Mouse (Mus musculus) kidney, embryonic 14.5 days (tissue): ENCODE data around the gene Pabpn1. TPM values are rescaled to one million over a fixed set of nuclear protein-coding genes. Genes with fewer than 3 reads are reported as not detected.

Experiments used
- ATAC-seq: fragments of 200-750 bp; cut with Nextera tagmentation; 2 replicates; pipeline ENCODE4 v1.8.0; 2017; ENCODE audit warnings: moderate number of reproducible peaks, mild to moderate bottlenecking, moderate TSS enrichment, moderate library complexity; ENCODE audit not compliant: low FRiP score, low TSS enrichment
- H3K27ac ChIP-seq: fragments of 300-500 bp; sonication (generic); 2 replicates; pipeline ENCODE4 v1.5.1; 2014; ENCODE audit warnings: low read depth, mild to moderate bottlenecking, low read length, moderate library complexity, mixed read lengths
- H3K27me3 ChIP-seq: fragments of 300-500 bp; sonication (generic); 2 replicates; pipeline ENCODE4 v1.6.1; 2014; ENCODE audit warnings: mild to moderate bottlenecking, low read length; ENCODE audit not compliant: control insufficient read depth, insufficient read depth
- H3K36me3 ChIP-seq: fragments of 300-500 bp; sonication (generic); 2 replicates; pipeline ENCODE4 v1.6.1; 2014; ENCODE audit warnings: low read length, mixed read lengths; ENCODE audit not compliant: control insufficient read depth, insufficient read depth
- H3K4me1 ChIP-seq: fragments of 300-500 bp; sonication (generic); 2 replicates; pipeline ENCODE4 v1.6.1; 2014; ENCODE audit warnings: low read length, mixed read lengths; ENCODE audit not compliant: control insufficient read depth, insufficient read depth
- H3K4me2 ChIP-seq: fragments of 300-500 bp; sonication (generic); replicated peaks from 2 replicates; pipeline ENCODE4 v1.6.1; 2014; ENCODE audit warnings: low read depth, mild to moderate bottlenecking, low read length
- H3K4me3 ChIP-seq: fragments of 300-500 bp; sonication (generic); 2 replicates; pipeline ENCODE4 v1.5.1; 2014; ENCODE audit warnings: mild to moderate bottlenecking, low read length
- H3K9ac ChIP-seq: fragments of 300-500 bp; sonication (generic); 2 replicates; pipeline ENCODE4 v1.6.1; 2014; ENCODE audit warnings: low read depth, mild to moderate bottlenecking, low read length, moderate library complexity
- H3K9me3 ChIP-seq: fragments of 300-500 bp; sonication (generic); 2 replicates; pipeline ENCODE4 v1.6.1; 2016; ENCODE audit warnings: low read length; ENCODE audit not compliant: control insufficient read depth
- WGBS: fragments of 180-500 bp; shearing (Covaris S2); extraction: QIAGEN DNeasy Blood & Tissue Kit; methylation state at CpG from one replicate; pipeline ENCODE4 v1.1.7; 2014; 5-methylcytosine and 5-hydroxymethylcytosine counted together
- polyA plus RNA-seq: library from polyadenylated mRNA; unstranded; fragments of >200 nt; fragmentation: Nextera tagmentation; extraction: Ambion mirVana; gene quantifications from 2 replicates; pipeline ENCODE4 v1.2.1, GENCODE M21; 2014

The Pabpn1 gene
- polyA plus RNA-seq, 1 experiment from 2014 or later: 178 TPM

GRCm38 (mm10) chr14:54908682-54909081, 16.4 kb downstream of the Pabpn1 start:
- no peaks in the 10 kb centered on the region for H3K9me3 ChIP-seq
- no peak for ATAC-seq
- no peak overlapping the region for H3K4me3 ChIP-seq
- peaks cover 46% of the 10 kb centered on the region for H3K36me3 ChIP-seq
- H3K9ac ChIP-seq: no peak overlapping the region
- 54% methylated on average over 7 of the region's 7 CpGs for WGBS
- H3K27ac ChIP-seq: no peak overlapping the region
- H3K27me3 ChIP-seq: no peaks in the 10 kb centered on the region
- H3K4me1 ChIP-seq: peaks cover 6% of the 10 kb centered on the region
- H3K4me2 ChIP-seq: no peak overlapping the region

GRCm38 (mm10) chr14:54912109-54912850, 20.0 kb downstream of the Pabpn1 start:
- H3K4me3 ChIP-seq: peak overlapping the region; percentile 95
- H3K4me1 ChIP-seq: peaks cover 6% of the 10 kb centered on the region
- no peaks in the 10 kb centered on the region for H3K27me3 ChIP-seq
- H3K27ac ChIP-seq: peak overlapping the region; percentile 65; the same call in 1 of the 2 replicates
- peak overlapping the region; percentile 98 for H3K4me2 ChIP-seq
- 1% methylated on average over 55 of the region's 69 CpGs for WGBS
- H3K9me3 ChIP-seq: no peaks in the 10 kb centered on the region
- peaks cover 48% of the 10 kb centered on the region for H3K36me3 ChIP-seq
- peak; percentile 61 for ATAC-seq
- peak overlapping the region; percentile 86 for H3K9ac ChIP-seq

- Histone ChIP-seq H3K36me3 (peaks cover 46% of the 10 kb centered on the region), H3K4me3 (peak within 1 kb of the TSS; percentile 95), H3K4me2 (peak within 1 kb of the TSS; percentile 98), H3K9me3 (no peaks in the 10 kb centered on the region), H3K9ac (peak within 1 kb of the TSS; percentile 86), H3K27me3 (no peaks in the 10 kb centered on the region), H3K27ac (peak within 1 kb of the TSS; percentile 65; the same call in 1 of the 2 replicates), H3K4me1 (peaks cover 6% of the 10 kb centered on the region)
- 0% methylated on average over 28 of the region's 28 CpGs for WGBS
- peak; percentile 91 for ATAC-seq
Observed at GRCm38 (mm10) chr14:54912886-54913285, 20.6 kb downstream of the Pabpn1 start, which contains the start of gene Slc22a17. Gene Slc22a17 (minus strand): TSS chr14:54913132.

GRCm38 (mm10) chr14:54913343-54913742, 21.0 kb downstream of the Pabpn1 start:
- no peak overlapping the region for H3K27ac ChIP-seq
- peak overlapping the region; percentile 86 for H3K9ac ChIP-seq
- H3K27me3 ChIP-seq: no peaks in the 10 kb centered on the region
- peak overlapping the region; percentile 98 for H3K4me2 ChIP-seq
- no peak; the same call in 1 of the 2 replicates for ATAC-seq
- H3K4me3 ChIP-seq: peak overlapping the region; percentile 95
- 18% methylated on average over 10 of the region's 10 CpGs for WGBS
- peaks cover 45% of the 10 kb centered on the region for H3K36me3 ChIP-seq
- H3K9me3 ChIP-seq: no peaks in the 10 kb centered on the region
- H3K4me1 ChIP-seq: peaks cover 6% of the 10 kb centered on the region

GRCm38 (mm10) chr14:54920076-54920685, 27.9 kb downstream of the Pabpn1 start:
- Histone ChIP-seq H3K9me3 (peaks cover 16% of the 10 kb centered on the region), H3K36me3 (peaks cover 59% of the 10 kb centered on the region), H3K4me2 (no peak overlapping the region), H3K9ac (no peak overlapping the region), H3K27ac (no peak overlapping the region), H3K4me3 (no peak overlapping the region), H3K4me1 (peaks cover 11% of the 10 kb centered on the region), H3K27me3 (no peaks in the 10 kb centered on the region)
- 89% methylated on average over 16 of the region's 16 CpGs for WGBS
- no peak for ATAC-seq

- Histone ChIP-seq H3K9me3 (peaks cover 16% of the 10 kb centered on the region), H3K4me1 (peaks cover 23% of the 10 kb centered on the region), H3K27ac (peak overlapping the region; percentile 99), H3K36me3 (peaks cover 20% of the 10 kb centered on the region), H3K9ac (peak overlapping the region; percentile 86), H3K4me3 (peak overlapping the region; percentile 50), H3K4me2 (peak overlapping the region; percentile 93), H3K27me3 (no peaks in the 10 kb centered on the region)
- WGBS: 16% methylated on average over 7 of the region's 7 CpGs
- ATAC-seq: peak; percentile 53
Observed at GRCm38 (mm10) chr14:54924641-54925348, 32.5 kb downstream of the Pabpn1 start.

- H3K27ac ChIP-seq: peak within 1 kb of the TSS; percentile 99
- 2% methylated on average over 57 of the region's 57 CpGs for WGBS
- peak within 1 kb of the TSS; percentile 50 for H3K4me3 ChIP-seq
- peak within 1 kb of the TSS; percentile 93 for H3K4me2 ChIP-seq
- peak; percentile 50 for ATAC-seq
- H3K36me3 ChIP-seq: peaks cover 12% of the 10 kb centered on the region; the same call in 1 of the 2 replicates
- H3K9me3 ChIP-seq: peaks cover 16% of the 10 kb centered on the region
- peak within 1 kb of the TSS; percentile 86 for H3K9ac ChIP-seq
- H3K4me1 ChIP-seq: peaks cover 23% of the 10 kb centered on the region
- no peaks in the 10 kb centered on the region for H3K27me3 ChIP-seq
Observed at GRCm38 (mm10) chr14:54925349-54926342, 33.3 kb downstream of the Pabpn1 start, which contains the start of gene Efs. Gene Efs (minus strand): TSS chr14:54926126.
